Mouse (Mus musculus) 416B (cell line): ENCODE measurements at regions not wholly inside any gene's neighbourhood (a gene's known extent, or its start where the extent isn't known, plus 50 kb on each side); places are given as distances from the start of the nearest gene placed in this dataset.

Source experiments
- DNase-seq: peaks from one replicate; pipeline ENCODE4 v3.0.0; 2011; ENCODE audit warnings: low read depth

DNA sequence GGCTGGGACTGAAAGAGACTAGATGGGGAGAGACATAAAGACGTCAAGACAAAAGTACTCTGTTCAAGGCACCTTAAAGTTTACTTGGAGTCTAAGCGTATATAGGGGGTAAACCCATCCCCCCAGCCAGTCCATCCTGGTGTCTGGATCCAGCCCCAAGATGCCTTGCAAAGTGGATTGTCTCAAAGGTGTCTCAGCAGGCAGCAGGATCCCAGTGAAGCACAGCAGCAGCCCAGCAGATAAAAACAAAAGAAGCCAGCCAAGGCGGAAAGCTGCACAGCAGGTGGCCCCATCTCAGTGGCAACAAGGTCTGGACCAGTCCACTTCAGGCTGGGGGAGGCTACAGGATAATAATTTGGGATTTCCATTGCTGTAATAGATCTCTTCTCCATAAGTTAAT is 72.0 kb upstream of the Col5a2 start:
- no peak for DNase-seq

DNA sequence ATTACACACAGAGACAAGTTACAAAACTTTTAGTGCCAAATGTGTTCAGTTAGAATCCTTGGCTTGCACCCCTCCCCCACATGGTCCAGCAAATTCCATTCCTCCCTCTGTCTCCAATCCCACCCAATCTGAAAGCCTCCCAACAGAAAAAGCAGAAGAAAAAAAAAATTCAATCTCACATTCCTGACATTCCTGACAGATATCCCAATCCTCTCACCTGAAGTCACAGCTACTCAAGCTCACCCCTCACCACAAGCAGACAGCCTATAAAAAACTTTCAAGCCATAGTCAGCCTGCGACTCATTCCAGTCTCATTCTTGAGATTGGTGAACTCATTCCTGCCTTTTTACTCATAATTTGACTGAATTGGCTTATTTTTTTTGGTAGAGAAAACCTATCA is 77.4 kb upstream of the Col5a2 start:
- no peak for DNase-seq

DNA sequence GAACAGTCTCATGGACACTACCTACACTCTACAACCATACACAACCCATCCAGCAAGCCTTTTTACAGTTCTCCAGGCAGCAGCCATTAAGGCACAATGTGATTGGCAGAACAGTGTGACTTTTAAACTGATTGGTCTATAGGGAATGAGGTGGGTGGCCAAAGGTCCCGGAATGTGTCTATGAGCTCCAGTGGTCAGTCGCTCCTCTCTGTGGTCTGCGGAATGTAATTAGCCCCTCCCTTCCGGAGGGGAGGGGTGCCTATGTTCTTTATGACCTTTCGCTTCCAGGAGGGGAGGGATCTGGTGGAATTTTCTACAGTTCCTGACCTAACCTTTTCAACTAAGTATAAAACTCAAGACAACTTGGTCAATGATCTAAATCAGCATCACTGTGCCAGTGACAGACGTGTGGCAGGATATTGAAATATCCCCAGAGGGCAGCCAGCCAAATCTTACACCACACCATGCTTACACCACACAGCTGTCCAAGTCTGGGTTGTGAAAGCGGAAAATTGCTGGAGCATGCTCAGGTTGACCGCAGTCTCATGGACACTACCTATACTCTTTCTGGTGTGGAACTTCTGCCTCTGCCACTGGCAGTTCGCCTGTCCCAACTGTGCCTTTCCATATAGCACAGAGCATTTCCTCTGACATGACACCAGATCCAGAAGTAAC is 84.4 kb upstream of the Col5a2 start:
- no peak for DNase-seq

DNA sequence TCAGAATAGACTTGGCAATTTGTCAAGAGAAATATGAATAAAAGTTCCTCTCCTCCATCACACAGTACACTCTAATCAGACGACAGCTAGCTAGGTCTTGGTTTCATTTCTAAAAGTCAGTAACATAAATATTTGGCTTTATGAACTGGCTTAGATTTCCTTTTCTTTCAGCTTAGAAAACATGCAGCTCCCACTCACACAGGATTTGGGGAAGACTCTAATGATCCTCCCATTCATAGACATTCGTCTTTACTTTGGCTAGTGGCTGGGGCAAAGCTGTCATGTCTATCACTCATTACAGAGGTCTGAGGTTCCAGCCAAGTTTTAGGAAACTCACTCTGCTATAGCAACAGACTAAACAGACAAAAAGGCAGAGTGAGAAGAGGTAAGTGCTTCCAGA is 94.2 kb upstream of the Col5a2 start:
- no peak for DNase-seq

DNA sequence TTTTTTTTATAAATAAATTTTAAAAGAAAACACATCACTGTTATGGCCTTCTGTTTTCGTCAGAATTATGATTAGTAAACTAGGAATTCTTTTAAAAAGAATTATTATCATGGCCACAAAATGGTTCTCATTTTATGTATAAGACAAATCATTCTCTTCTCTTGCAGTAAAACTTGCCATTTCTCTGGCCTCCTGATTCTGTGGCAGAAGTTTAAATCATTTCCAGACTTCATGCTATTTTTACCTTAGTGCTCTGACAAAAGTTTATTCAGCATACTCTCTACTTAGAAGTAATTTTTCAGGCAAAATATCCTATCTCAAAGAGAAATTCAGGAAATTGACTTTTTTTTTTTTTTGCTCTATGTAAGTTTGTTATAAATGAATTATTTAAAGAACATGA is 96.3 kb upstream of the Col5a2 start:
- DNase-seq: no peak

DNA sequence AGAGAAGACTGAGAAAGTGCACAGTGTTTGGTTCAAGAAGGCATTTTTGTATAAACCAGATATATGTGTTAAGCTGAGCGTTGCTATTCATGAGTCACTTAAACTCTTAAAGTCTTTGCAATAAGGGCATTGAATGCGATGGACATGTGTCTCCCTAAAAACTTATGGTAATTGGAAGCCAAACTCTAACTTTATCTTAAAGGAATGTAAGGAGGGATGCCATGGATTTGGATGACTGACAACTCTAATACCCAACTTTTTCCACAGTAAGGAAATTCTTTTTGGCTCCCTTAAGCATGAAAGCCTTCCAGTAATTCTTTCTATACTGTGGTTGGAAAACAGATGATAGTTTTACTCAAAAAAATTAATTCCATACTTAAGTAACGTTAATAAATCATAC is 96.9 kb upstream of the Col5a2 start:
- DNase-seq: no peak

DNA sequence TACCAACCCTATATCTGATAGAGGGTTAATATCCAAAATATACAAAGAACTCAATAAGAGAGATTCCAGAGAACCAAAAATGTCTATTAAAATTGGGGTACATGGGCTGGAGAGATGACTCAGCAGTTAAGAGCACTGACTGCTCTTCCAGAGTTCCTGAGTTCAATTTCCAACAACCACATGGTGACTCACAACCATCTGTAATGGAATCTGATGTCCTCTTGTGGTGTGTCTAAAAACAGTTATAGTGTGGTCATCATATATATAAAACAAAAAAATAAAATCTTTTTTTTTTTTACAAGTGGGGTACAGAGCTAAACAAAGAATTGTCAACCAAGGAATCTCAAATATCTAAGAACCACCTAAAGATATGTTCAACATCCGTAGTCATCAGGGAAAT is 102.5 kb upstream of the Col5a2 start:
- DNase-seq: no peak

DNA sequence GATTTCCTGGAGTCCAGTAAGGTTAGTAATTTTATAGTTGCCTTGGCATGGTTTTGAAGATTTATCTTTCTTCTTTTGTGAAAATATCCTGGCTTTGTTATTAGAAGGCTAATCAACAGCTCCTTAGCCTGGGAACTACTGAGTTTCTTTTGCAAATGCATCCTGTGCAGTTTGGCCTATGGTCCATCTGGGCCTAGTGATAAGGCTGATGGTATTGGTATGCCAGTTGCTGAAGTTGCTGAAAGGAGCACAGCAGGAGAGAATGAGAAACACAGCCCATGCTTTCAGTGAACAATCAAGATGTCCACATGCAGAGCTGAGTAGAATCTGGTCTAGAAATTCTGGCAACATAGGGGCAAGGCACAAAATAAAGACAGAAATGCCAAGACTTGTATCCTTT is 105.2 kb upstream of the Col5a2 start:
- DNase-seq: no peak

DNA sequence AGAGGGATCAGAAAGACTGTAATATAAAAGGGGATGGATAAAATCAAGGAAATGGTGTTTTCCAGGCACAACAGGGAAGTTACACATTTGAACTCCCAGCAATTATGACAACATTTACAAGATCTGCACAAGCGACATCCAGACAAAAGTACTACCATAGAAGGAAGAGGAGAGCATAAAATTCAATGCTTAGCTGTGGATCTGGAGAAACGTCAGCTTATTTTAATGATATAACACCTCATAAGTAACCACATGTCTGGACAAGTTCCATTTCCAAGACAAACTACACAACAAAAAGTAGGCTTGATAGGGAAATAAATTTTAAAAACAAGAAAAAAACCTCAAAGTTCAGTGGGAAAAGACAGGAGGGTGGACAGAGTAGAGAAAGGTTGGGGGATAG is 115.9 kb upstream of the Col5a2 start:
- DNase-seq: no peak

DNA sequence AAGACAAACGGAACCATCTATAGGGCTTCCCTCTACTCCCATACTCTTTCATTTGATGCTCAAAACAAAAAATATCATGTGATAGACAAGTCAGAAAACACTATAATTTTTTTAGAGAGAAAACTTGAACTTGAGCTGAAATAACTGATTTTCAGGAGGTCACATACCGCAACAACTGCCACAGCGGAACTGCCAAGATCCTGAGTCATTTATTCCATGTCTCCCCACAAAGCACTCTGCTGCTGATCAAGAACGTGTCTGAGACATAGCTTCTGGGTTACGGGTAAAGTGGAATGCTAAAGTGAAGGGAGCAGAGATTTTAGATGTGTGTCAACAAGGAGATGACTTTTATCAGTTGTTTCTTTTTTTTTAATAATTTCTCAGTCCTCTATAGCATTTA is 122.8 kb upstream of the Col5a2 start:
- DNase-seq: no peak

DNA sequence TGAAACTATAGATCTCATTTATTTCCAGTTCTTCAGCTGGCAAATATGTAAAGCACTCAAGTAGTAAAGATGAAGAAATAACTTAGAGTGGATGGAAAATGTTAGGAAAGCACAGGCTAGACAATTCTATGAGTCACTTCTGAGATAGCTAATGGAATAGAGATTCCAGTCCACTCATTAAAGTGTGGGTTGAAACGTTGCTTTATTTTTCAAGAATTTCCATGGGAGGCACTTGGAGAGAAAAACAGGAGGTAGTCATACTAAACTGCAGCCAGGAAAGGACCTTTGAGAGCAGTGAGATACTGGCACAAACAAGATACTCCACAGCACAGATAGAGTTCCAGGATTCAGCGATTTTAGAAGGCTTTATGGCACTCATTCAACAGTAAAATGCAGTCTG is 123.7 kb upstream of the Col5a2 start:
- DNase-seq: no peak

DNA sequence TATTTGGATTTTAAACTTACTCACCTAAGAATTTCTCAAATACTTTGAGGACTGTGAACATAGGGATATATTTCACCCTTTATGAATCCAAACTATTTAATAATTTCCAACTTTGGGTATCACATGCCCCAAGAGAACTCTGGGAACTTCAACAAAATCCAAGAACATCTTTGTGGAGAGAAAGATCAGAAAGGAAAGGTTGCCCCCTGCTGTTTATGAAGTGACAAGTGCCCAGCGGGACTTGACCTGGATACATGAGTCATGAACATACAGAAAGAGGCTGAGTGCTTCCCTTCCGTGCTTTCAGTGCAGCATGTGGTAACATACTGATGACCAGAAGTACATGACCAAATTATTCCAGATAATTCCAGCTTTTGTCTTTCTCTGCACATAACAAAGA is 124.8 kb upstream of the Col5a2 start:
- peak; percentile 56 for DNase-seq

DNA sequence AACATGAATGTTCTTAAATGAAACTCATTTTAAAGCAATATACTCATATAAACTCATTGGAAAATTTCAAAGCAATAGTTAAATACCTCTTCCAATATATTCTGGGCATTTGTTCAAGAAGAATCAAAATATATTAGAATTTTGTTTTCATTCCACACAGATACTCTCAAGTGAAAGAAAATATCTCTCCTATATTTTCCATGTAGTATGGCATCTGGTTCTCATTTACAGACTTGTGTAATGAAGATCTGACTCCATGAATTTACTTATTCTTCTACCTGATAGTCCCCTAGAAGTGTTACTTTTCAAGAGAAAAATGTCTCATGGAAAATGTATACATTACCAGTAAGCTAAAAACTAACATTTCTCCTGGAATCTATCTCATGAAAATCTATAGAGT is 144.2 kb upstream of the Col5a2 start:
- DNase-seq: no peak

DNA sequence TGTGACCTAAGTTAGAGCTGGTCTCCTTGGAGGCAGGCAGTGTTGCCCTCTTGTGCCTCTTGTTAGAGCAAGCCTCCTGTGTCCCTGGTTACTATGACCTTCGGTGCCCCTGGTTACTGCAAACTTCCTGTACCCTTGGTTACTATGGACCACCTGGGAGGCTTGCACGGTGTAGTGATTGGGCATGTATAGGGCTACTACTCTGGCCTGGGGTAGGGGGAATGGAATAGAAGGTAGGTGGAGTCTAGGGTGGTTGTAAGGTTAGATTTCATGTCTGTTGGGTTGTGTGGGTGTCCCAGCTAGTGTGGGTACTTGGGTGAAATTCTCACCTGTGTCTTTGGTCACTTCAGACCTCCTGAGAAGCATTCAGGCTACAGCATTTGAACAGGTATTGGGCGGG is 141.7 kb upstream of the Wdr75 start:
- no peak for DNase-seq

DNA sequence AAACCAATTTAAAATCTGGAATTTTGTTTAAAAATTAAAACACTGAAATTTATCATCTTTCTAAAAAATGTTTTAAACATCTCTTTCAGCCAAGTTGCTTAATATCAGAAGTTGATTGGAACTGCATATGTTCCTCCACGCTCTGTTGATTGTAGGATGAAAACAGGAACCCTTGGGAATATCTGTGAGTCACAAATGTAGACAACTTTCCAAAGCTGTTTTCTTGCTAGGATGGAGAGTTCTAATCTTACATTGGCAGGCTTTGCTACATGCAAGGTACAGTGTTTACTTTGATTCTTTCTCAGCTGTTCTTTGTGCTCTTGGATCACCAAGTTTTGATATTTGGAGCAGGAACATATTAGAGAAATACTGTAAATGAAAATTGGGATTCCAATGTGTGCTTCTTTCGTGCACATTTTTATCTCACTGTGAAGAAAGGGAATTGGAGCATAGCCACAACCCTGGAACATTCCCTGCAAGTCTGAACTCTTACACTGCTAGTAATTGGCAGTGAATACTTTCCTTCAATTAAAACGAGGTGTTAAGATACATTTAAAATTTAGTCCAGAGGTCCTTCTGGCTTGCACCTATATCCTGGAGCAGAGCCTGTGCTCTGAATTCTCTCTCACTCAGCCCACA is 131.0 kb upstream of the Wdr75 start:
- DNase-seq: no peak

DNA sequence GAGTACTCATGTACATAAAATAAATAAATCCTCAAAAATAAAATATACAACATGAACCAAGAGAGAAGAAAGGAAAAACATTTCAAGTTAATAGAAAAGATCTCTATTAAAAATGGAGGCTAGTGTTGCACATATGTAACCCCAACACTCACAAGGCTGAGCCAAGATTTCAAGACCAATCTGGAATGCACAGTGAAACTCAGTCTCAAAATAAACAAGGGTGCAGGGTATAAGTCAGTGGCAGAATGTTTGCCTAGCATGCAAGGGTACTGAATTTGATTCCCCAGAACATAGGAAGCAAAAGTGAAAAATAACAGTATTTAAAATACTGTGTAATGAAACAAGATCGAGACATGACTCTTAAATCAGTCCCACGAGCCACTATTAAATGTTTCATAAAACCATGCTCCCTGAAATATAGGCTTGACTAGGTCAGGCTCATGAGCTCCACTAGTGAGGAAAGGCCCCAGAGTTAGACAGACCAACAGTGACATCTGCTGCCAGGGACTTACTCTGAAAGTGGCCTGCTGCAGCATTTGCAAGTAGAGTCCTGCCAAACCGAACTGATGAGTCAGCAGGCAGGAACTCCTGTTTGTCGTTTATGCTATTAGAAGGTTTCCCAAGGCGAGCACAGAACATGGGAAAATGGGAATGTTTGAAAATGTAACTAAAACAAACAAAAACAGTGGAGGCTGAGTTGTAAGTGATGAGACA is 122.4 kb upstream of the Wdr75 start:
- peak; percentile 36 for DNase-seq

DNA sequence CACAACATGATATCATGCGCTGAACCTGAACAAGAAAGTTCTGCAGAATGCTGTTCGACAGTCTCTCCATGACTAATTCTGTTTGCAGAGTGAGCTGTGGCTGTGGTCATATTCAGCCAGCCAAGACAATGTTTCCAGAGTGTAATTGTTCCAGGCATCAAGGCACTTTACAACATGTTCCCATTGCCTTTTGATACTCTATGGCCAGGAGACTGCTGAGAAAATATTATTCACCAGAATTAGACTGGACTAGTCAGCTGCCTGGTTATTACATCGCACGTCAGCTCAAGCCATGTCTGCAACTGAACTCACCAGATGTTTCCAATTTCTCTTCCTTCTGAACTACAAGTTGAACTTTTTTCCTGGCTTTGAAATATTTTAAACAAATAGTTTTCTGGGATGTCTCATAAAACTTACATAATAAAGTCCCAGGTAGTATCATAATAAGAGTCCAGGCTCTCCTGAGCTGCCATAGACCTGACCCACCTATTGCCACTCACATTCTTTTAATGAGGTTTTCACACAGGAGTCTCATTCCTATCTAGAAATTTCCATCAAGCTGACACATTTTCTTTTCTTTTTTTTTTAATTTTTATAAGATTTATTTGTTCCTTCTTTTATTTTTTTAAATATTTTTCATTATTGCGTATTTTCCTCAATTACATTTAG is 119.1 kb upstream of the Wdr75 start:
- DNase-seq: no peak

DNA sequence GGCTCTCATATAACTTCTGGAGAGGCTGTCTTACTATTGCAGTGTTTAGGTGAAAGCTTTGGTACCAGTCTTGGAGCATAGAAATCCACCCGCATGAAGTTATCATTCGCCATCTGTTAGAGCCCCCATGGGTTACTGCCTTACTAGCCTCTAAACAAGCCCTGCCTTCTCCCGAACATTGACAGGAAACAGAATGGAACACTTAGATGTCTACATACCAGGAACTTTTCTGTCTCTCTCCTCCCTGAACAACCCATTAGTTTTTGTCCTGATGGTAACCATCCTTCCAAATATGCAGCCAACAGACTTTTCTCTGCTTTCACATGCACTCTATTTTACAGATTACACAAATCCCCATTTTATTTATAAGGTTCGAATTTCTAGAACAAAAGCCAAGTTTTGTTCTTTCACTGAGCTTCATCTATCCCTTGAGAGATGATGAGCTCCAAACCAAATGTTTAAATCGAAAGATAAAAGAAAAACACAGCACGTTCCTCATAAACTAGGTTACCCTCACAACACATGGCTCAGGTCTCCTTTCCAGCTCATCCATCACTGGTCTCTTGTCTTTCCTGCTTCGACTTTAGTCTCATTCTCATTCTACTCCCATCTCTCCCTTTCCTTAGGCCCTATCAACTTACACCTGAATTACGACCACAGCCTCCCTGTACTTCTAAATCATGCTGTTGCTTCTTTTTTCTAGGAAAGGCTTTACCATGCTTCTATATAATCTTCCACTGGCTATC is 114.8 kb upstream of the Wdr75 start:
- DNase-seq: no peak

DNA sequence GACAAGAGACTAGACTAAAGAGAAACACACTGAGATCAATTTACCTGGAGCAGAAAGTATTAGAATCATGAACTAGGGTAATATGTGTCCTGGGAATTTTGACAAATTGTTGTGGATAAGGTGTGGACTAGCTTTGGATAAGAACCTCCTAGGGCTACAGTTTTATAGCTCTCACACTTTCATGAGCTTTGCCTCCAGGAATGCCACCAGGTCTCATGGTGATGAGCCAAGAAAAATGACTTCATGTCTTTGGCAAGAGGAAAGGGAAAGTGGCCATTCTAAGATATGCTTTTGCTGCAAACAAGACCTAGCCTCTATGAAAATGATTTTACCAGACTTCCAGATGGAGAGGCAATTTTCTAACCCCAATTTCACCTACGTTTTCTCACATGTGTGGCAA is 94.1 kb upstream of the Wdr75 start:
- no peak for DNase-seq

DNA sequence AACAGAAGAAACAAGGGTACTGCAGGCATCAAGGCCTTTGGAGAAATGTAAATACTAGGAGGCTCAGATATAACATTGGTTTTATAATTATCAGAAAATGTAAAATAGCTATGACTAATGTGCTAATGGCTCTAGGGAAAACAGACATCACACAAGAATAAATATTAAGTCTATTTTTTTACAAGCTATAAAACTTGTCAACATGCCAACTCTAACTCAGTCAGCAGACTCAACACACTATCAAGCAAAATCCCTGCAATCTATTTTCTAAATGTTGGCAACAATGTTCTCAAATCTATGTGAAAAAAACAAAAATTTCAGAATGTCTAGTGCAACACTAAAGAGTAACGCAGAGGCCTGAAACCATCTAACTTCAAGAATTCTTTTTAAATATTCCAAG is 93.5 kb upstream of the Wdr75 start:
- no peak for DNase-seq

DNA sequence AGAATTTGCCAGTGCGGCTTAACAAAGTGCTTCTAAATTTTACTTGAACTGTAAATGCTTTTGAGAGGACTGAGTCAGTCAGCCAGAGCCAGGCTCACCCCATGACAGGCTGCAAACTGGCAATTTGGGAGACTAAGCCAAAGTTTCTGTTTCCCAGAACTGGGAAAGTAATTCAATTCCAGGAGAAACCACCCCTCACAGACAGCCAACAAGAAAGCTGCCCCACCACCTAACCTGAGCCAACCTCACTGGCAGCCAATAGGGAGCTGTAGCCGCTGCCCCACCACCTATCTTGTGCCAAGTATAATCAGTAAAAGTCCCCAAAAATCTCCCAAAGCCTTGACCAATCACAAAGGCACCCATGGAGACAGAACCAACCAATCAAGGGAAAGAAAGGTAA is 71.6 kb upstream of the Wdr75 start:
- no peak for DNase-seq

DNA sequence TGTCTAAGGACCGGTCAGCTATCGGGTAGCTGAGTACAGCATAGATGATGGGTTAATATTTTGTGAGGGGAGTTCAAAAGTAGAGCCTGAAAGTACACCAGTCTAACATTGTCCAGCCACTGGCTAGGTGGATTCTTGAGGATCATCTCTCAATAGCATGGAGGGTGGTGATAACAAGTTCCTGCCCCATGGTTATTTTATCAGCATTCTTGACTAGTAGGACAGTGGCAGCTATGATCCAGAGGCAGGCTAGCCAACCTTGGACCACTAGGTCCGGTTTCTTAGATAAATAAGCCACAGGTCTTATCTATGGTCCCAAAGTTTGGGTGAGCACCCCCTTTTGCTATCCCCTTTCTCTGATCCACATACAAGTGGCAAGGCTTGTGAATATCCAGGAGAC is 62.0 kb upstream of the Wdr75 start:
- DNase-seq: no peak
